Mouse (Mus musculus) cerebellum, adult 8-10 months (tissue): Measurements from ENCODE around the gene Osgep.
A peak's percentile ranks its signal among the peaks of the same experiment; 100 is the strongest.
"Not testable (repeated sequence)": the region's sequence is repeated elsewhere in the genome, so short reads cannot be mapped to it uniquely, and the experiment has no call there.

ENCODE experiments used
- DNase-seq: peaks from one replicate; pipeline ENCODE4 v3.0.0; 2022

Gene Osgep

DNA sequence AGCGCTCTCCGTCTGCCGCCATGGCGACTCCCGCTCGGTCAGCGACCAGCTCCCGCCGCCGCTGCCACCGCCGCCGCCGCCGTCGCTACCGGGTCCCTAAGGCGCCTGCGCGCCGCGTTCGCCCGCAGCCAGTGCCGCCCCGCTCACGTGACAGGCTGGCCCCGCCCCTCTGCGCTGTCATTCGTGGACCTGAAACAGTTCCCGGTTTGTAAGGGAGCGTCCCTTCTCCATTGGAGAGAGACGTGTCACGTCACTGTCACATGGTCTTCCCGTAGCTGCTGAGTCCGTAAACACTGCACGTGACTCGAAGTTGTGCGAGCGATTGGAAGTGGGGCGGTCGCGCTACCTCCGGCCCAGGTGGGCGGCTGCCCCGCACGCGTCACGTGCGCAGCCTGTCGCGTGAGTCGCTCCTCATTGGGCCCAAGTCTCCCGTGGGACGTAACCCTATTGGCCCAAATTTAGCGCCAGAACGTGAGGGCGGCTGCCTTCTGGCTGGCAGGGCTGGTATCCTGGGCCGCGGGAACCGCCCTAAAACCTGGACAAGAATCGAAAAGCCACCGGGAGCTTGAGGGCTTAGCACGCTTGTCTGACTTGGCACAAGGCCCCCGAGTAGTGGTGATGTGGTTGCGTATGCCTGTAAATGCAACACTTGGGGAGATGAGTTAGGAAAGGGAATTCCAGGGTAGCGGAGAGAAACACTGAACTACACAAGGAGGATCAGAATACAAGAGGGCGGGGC lies 6.2 kb upstream of the Osgep start, which contains the start of the genes Pip4p1 and Pnp:
TSS of gene Pip4p1 (minus strand) at position 103 of the 739 bp plus-strand sequence.
TSS of gene Pnp (plus strand) at position 329 of the 739 bp plus-strand sequence.
- peak; percentile 99 for DNase-seq

GRCm38 (mm10) chr14:50930377-50930753 lies 5.7 kb upstream of the Osgep start:
- no peak for DNase-seq

GRCm38 (mm10) chr14:50929951-50930350 lies 5.3 kb upstream of the Osgep start:
- DNase-seq: no peak

GRCm38 (mm10) chr14:50927366-50927765 lies 2.7 kb upstream of the Osgep start:
- no peak for DNase-seq

GRCm38 (mm10) chr14:50925111-50925920 lies 623 bp upstream of the Osgep start:
- DNase-seq: no peak

DNA sequence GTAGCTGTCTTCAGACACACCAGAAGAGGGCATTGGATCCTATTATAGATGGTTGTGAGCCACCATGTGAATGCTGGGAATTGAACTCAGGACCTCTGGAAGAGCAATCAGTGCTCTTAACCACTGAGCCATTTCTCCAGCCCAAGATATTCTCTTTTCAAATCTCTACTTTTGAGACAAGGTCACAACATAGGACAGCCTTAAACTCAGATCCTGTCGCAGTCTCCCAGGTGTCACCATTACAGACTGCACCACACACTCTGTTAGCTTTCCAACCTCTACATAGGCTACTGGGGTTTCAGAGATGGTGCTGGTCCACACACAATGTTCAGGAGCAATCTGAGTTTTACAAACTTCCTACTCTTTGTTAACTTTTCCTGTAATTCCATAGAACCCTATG lies 1.3 kb downstream of the Osgep start:
- not testable (repeated sequence) for DNase-seq

GRCm38 (mm10) chr14:50911356-50911755 lies 13.3 kb downstream of the Osgep start:
- DNase-seq: no peak

DNA sequence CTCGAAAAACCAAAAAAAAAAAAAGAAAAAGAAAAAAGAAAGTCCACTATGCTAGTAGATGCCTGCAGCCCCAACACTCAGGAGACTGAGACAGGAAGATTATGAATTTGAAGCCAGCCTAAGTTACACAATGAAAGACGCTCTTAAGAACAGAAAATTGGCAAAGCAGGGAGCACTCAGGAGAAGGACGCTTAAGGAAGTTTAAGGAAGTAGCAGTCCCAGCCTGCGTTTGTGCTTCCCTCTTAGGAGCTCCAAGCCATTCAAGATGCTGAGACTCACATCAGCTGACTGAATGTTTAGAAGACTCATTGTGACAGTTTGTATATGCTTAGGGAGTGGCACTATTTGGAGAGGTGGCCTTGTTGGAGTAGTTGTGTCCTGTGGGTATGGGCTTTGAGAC lies 16.6 kb downstream of the Osgep start:
- no peak for DNase-seq

DNA sequence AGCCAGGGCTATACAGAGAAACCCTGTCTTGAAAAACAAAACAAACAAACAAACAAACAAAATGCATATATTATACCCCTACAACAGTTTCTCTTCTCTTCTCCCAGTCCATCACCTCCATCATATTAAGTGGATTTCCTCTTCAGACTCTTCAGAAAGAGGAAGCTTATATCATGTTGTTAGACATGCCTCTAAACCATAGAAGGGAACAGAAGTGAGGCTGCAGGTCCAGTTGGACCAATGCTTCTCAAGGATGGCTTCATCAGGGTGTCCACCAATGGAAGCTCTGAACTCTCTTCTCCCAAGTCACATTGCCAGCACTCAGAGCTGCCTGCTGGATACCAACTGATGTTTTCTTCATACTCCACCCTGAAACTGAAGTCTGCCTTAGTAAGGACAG lies 19.4 kb downstream of the Osgep start:
- not testable (repeated sequence) for DNase-seq

DNA sequence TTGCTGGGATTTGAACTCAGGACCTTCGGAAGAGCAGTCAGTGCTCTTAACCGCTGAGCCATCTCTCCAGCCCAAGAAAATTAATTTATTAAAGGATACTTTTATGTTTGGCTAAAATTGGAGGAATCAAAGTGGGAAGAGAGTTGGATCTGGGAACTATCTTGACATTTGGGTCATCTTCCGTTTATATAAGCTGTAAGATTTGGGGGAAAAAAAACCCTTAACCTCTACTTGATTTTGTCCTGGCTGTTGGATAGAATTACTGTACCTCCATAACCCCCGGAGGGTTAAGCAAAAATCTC lies 19.9 kb downstream of the Osgep start:
- no peak for DNase-seq

DNA sequence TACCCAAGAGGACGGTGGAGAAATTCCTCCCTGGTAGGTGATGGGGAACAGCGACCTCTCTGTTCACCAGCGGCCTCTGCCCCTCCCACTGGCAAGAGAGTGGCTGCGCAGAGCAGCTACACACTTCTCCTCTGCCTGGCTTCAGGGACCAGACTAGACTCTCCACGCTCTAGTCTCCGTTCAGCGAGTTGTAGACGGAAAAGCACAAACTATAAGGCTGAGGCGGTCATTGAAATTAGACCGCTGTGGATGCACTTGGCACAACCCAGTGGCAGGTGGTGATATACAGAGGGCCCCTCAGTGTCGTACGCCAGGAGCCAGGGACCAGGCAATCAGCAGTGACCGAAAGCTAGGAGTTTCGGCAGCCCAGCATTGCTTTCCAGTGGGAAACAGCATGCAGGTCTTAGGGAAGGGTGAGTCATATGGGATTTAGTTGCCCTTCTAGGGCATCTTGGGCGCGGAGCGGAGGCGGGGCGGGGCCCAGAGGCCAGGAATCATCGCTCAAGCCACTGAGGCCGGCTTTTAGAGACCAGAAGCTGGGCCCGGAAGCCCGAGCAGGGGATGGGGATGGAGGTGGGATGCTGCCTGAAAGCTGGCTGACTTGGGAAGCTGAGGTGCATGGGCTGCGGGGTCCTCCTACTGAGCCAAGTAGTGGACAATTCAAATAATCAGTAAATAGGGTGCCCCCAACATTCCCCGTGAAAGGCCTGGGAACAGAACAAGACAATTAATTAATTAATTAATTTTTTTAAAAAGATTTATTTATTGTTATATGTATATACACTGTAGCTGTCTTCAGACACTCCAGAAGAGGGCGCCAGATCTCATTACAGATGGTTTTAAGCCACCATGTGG lies 20.5 kb downstream of the Osgep start:
- DNase-seq: peak; percentile 64

DNA sequence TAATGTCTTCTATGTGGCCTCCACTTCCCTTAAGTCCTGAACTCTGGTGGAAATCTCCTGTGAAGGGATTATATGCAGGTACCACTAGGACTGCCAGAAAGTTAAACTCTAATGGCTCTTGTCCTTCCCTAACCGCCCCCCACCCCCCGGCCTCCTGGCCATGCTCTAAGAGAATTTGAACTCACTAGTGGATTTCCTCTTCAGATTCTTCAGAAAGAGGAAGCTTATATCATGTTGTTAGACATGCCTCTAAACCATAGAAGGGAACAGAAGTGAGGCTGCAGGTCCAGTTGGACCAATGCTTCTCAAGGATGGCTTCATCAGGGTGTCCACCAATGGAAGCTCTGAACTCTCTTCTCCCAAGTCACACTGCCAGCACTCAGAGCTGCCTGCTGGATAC lies 26.7 kb downstream of the Osgep start:
- not testable (repeated sequence) for DNase-seq

DNA sequence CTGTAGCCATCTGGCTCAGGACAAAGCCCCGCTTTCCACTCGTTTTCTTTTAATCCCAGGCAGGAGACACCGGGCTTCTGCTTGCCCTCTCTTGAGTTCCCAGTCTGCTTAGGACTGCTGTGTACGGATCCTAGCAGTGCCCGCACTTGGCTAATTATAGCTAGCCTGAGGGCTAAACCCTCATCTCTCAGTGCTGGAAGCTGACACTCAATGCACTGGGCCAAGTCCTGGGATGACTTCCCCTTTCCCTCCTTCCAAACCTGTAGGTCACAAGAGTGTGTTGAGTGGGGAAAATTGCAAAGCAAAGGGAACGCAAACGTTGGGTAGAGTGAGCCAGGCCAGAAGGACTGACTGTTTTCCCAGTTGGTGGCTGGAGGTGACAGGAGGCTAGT lies 27.3 kb downstream of the Osgep start, which contains the start of gene Klhl33:
TSS of gene Klhl33 (minus strand) at position 134 of the 392 bp plus-strand sequence.
- peak; percentile 55 for DNase-seq

DNA sequence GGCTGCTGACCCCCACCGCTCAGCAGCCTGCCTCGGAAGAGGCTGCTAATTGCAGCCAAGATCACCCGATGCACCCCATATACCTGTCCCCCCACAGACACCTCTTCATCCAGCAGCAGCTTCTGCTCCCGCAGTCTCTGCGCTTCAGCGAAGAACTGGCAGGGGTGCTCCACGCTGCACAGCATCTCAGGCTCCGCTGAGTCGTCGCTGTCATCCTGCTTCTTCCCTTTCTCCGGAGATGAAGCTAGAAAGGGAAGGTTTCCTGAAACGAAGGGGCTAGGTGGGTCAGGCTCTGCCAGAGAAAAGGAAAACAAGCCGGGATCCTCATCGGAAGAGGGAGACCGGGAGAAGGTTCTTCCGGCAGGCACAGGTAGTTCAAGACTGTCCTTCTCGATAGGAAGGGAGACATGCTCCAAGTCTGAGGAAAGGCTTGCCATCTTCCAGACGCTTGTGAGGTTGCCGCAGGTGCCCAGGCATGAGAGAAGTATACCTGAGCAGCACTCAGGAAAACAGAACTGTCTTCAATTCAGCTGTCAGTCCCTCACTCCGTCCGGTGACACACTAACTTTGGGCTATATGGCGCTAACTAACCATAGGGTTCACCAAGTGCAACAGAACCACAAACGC lies 27.8 kb downstream of the Osgep start:
- peak; percentile 66 for DNase-seq

DNA sequence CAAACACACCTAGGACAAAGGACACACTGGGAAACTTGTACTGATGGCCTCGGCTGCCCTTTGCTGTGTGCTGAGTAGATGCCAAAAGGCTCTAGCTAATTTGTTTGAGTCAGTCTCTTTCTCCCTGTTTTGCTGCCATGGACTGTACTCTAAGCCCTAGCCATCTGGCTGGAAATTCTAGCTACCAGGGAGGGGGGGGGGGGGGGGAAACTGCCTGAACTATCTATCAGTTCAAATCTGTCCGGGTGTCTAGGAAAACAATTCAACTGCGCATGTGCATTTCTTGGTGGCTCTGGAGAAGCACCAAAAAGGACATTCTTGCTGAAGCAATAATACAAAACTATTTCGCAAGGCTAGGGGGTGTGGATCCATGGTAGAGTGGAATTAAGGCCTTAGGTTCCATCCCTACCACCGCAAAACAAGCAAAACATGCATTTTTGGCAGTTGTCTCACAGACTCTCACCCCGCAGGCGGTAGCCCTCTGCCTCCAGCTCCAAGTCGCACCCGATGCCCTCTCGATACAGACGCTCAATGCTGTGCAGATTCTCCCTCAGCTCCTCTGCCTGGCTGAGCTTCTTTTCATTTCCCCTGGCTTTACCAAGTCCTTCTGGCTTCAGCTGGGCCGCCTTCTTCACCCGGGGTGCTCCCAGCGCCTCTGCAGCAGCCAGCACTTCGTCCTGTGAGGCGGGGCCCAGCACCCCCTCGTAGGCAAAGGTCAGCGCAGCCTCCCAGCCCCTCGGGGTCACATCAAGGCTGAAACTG lies 28.5 kb downstream of the Osgep start:
- DNase-seq: peak; percentile 71

DNA sequence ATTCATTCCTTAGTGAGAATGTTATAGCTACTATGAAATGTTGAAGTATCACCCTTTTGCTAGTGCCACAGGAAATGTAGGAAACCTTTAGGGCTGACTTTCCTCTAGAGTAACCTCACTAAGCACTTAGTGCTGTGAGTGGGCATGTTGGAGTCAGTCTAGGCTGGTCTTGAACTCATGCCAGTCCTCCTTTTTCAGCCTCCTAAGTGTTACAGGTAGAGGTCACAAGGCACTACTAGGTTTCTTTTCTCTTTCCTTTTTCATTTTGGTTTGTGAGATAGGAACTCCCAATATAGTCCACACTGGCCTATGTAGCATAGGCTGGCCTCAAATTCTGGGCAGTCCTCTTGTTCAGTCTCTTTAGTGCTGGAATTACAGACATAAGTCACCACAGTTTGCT lies 29.3 kb downstream of the Osgep start:
- DNase-seq: peak; percentile 37

DNA sequence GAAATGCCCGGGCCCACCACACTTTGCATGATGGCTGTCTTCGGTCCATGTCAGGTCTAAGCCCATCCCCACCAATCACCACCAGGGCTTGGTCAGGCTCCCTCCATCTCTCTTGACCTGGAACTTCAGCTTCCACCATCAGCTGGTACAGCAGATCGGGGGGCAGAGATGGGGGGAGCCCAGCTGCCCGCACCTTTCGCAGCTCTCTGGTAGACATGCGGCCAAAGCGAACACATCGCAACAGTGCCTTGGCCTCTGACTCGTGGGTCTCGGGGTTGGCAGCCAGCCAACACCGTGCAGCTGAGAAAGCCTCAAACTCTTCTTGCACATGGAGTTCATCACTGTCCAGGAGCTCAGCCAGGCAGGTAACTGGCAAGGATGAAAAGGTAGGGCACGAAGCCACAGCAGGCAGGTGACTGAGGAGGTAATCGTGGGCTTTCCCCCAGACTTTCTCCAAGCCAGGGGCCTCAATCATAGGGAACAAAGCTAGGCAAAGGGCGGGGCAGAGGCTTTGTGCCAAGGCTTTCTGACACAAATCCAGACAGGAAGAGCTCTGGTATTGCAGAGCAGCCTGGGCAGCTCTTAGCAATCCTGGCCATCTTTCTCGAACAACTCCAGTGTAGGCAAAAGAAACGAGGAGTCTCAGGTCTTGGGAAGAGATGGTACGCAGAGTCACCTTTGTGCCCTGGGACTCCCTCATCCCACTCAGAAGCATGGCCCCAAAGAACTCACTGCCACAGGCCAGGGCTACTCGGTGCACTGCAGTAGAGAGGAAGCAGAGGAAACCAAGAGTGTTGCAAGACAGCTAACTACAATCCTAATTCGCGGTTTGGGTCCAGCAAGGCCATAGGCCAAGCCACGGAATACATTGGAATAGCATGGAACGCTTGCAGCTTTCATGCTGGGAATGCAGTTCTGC lies 31.9 kb downstream of the Osgep start:
- DNase-seq: no peak

DNA sequence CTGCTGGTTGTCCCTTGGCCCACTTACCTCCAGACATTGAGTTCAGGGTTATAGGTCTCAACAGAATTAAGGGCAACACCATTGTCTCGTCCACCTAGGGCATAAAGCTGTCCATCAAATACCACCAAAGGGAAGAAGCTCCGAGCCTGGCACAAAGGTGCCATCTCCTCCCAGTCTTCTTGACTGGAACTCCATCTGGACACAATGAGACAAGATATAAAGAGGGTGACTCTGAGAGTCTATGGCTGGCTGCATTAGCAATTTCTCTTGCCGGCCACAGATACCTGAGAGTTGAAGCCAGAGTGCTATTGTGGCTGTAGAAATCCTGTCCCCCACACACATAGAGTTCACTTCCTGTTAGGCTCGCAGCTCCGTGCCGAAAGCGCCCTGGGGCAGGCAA lies 32.6 kb downstream of the Osgep start:
- no peak for DNase-seq

DNA sequence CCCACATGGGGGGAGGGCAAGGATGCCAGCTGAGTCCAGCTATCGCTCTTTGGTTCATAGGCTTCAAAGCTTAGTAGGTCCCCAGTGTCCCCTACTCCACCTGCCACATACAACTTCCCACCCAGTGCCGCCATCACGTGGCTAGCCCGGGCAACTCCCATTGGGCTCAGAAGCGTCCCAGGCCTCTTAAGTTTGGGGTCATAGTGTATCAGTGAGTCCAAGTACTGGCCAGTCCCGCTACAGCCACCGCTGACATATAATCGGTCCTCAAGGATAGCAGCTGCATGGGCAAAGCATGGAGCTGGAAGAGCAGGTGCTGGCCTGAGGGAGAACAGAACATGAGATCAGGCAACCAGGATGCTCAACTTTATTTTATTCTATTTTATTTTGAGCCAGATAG lies 33.1 kb downstream of the Osgep start:
- no peak for DNase-seq

- DNase-seq: no peak
Observed at GRCm38 (mm10) chr14:50876236-50876950, 48.3 kb downstream of the Osgep start.
